Mouse (Mus musculus) cerebellum, postnatal 25 days (tissue): ENCODE measurements around the gene Hist1h2ad.
"Not testable (repeated sequence)": the region's sequence is repeated elsewhere in the genome, so short reads cannot be mapped to it uniquely, and the experiment has no call there.

Experiments used
- DNase-seq, 2 experiments: peaks; one replicate each; pipeline ENCODE4 v3.0.0; 2021; ENCODE audit warnings: mixed read lengths in 2 of 2

The Hist1h2ad gene

GRCm38 (mm10) chr13:23586099-23586939 lies 12.1 kb downstream of the Hist1h2ad start:
- no peak for DNase-seq

- no peak for DNase-seq
These were observed 12.7 kb downstream of the Hist1h2ad start for GRCm38 (mm10) chr13:23586940-23587225.

GRCm38 (mm10) chr13:23591206-23591605 lies 17.0 kb downstream of the Hist1h2ad start:
- no peak for DNase-seq

- not testable (repeated sequence) for DNase-seq
These were observed 17.7 kb downstream of the Hist1h2ad start for GRCm38 (mm10) chr13:23591886-23592285.

- peak; percentile 61 to 80 for DNase-seq
These were observed 18.4 kb downstream of the Hist1h2ad start for GRCm38 (mm10) chr13:23592614-23593013.

- no peak for DNase-seq
These were observed 19.0 kb downstream of the Hist1h2ad start for GRCm38 (mm10) chr13:23593051-23593770.

- DNase-seq: no peak
These were observed 21.0 kb downstream of the Hist1h2ad start for GRCm38 (mm10) chr13:23595185-23595584.

- DNase-seq: no peak
These were observed 21.6 kb downstream of the Hist1h2ad start for GRCm38 (mm10) chr13:23595622-23596372.

GRCm38 (mm10) chr13:23597957-23598356 lies 23.8 kb downstream of the Hist1h2ad start:
- DNase-seq: peak; percentile 80 to 88

- DNase-seq: no peak
These were observed 29.1 kb downstream of the Hist1h2ad start for GRCm38 (mm10) chr13:23603182-23603699.

- DNase-seq: no peak
These were observed 30.3 kb downstream of the Hist1h2ad start for GRCm38 (mm10) chr13:23604452-23604851.

GRCm38 (mm10) chr13:23605052-23605451 lies 30.9 kb downstream of the Hist1h2ad start:
- no peak for DNase-seq

GRCm38 (mm10) chr13:23609209-23609608 lies 35.0 kb downstream of the Hist1h2ad start:
- DNase-seq: no peak

- DNase-seq: no peak
These were observed 35.7 kb downstream of the Hist1h2ad start for GRCm38 (mm10) chr13:23609844-23610243.

GRCm38 (mm10) chr13:23610393-23610792 lies 36.2 kb downstream of the Hist1h2ad start:
- no peak for DNase-seq

- no peak for DNase-seq
These were observed 37.5 kb downstream of the Hist1h2ad start for GRCm38 (mm10) chr13:23611638-23612037.

GRCm38 (mm10) chr13:23620056-23620732 lies 46.0 kb downstream of the Hist1h2ad start:
- peak in 1 of 2 experiments; percentile 14 for DNase-seq

- DNase-seq: peak; percentile 75 to 81
These were observed 46.8 kb downstream of the Hist1h2ad start, which contains the start of gene Hist1h2be for GRCm38 (mm10) chr13:23620733-23621531. Hist1h2be (minus strand) TSS chr13:23621124.

GRCm38 (mm10) chr13:23621532-23622174 lies 47.5 kb downstream of the Hist1h2ad start:
- peak; percentile 53 to 62 for DNase-seq

GRCm38 (mm10) chr13:23622175-23622671 lies 48.0 kb downstream of the Hist1h2ad start, which contains the start of gene Hist1h1e:
Hist1h1e (minus strand) TSS chr13:23622558.
- DNase-seq: peak; percentile 95 to 96
